Mouse (Mus musculus): Measurements from ENCODE around the gene Tpsb2.

- no peak for TF ChIP-seq POLR2A (IDR thresholded peaks at IDR 0.05; ENCODE audit: low read depth, low read length)
- no peak for TF ChIP-seq CTCF (IDR thresholded peaks at IDR 0.05; ENCODE audit: extremely low read depth, insufficient read depth, insufficient read length, insufficient replicate concordance)
Observed at GRCm38 (mm10) chr17:25338218-25338617, 27.9 kb upstream of the Tpsb2 start.

Measured in spleen, adult 2 months (tissue).